14 mouse cellular contexts compared by ENCODE assay signal in the genomic region with DNA sequence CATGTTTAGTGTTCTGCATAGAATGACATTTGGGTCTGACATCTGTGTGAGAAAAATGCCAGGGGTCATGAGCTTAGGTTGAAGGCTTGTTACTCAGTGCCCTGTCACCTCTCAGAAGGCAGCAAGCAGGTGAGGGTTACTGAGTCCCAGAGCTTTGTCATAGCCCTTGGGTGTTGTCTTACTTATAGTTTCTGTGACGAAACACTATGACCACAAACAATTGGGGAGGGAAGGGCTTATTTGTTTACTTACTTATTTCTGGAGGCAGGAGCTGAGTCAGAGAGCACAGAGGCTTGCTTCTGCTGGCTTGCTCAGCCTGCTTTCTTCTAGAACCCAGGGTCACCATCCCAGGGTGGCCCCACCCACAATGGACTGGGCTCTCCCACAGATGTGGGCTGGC.
"Had no signal": no experiment of that assay in that cellular context is flagged by ENCODE, and none has a peak within 500 bp of the region (broad histone marks: within the 10 kb centered on the region; RNA-seq: fewer than 3 reads in every experiment).

No protein-coding gene starts in this region.

- H3K27ac ChIP-seq: kidney, postnatal 0 days; limb, embryonic 13.5 days; midbrain, embryonic 10.5 days; midbrain, embryonic 15.5 days; neural tube, embryonic 13.5 days had no signal

- H3K9ac ChIP-seq: limb, embryonic 13.5 days; midbrain, embryonic 15.5 days; neural tube, embryonic 13.5 days had no signal

- H3K36me3 ChIP-seq: limb, embryonic 13.5 days; midbrain, embryonic 15.5 days; neural tube, embryonic 13.5 days had no signal

- H3K27me3 ChIP-seq: limb, embryonic 13.5 days; midbrain, embryonic 15.5 days; neural tube, embryonic 13.5 days had no signal

- ATAC-seq: midbrain, embryonic 15.5 days had no signal

- H3K4me3 ChIP-seq: limb, embryonic 13.5 days; midbrain, embryonic 10.5 days; midbrain, embryonic 15.5 days; neural tube, embryonic 13.5 days had no signal

- H3K4me2 ChIP-seq: limb, embryonic 13.5 days; midbrain, embryonic 15.5 days; neural tube, embryonic 13.5 days had no signal

- H3K9me3 ChIP-seq: limb, embryonic 13.5 days; midbrain, embryonic 10.5 days; midbrain, embryonic 15.5 days; neural tube, embryonic 13.5 days had no signal

- DNase-seq: kidney, adult 11 months; kidney, adult 9 months; kidney, postnatal 4 days; left cerebral cortex, postnatal 4 days; lung, adult 18-20 months; retina, postnatal 1 day; right cerebral cortex, postnatal 4 days; spleen, adult 18-20 months; thymus, postnatal 25 days had no signal
